Mouse (Mus musculus): ENCODE results near the gene Eml4. TPM values are rescaled to one million over a fixed set of nuclear protein-coding genes. Genes with fewer than 3 reads are reported as not detected.

Eml4 gene
- polyA plus RNA-seq, 1 experiment = 114 TPM

- no peak for TF ChIP-seq EP300 (IDR thresholded peaks at IDR 0.05; ENCODE audit: insufficient read depth, low read depth, low read length)
- no peak for TF ChIP-seq POLR2A (IDR thresholded peaks at IDR 0.05; ENCODE audit: insufficient read depth, low read length)
- no peak for TF ChIP-seq CTCF (IDR thresholded peaks at IDR 0.05; ENCODE audit: low read depth, low read length)
- H3K9me3 ChIP-seq (replicated peaks; ENCODE audit: control insufficient read depth, insufficient read depth, low read length, poor library complexity, severe bottlenecking) = no peaks in the 10 kb centered on the region
- H3K27me3 ChIP-seq (ENCODE audit: control insufficient read depth, insufficient read depth, low read length, poor library complexity, severe bottlenecking) = no peaks in the 10 kb centered on the region
- H3K4me3 ChIP-seq (ENCODE audit: low read depth, low read length) = no peak overlapping the region
- no peak overlapping the region for H3K27ac ChIP-seq (ENCODE audit: insufficient read depth, low read length)
- no peak overlapping the region for H3K9ac ChIP-seq (ENCODE audit: low read depth, poor library complexity, severe bottlenecking)
- H3K36me3 ChIP-seq (ENCODE audit: control insufficient read depth, insufficient read depth, low read length, poor library complexity, severe bottlenecking) = no peaks in the 10 kb centered on the region
- H3K4me1 ChIP-seq (ENCODE audit: control insufficient read depth, insufficient read depth, low read length) = no peaks in the 10 kb centered on the region
Measured at GRCm38 (mm10) chr17:83374123-83374522, 23.4 kb downstream of the Eml4 start.

DNA sequence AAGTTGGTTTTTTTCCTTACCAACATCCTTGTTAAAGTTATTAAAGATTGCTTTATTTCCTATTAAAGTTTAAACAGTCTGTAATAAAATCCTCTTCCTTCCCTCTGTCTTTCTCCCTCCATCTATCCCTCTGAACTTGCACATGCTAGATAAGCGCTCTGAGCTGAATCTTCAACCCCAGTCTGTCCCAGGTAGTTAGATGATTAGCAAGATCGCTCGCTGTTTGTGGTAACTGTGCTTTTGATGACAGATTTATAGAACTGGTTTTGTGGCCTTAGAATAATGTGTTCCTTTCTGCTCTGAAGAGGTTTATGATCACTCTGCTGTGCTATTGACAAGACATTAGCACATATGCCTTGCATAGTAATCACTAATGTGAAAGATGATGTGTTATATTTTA, 25.1 kb downstream of the Eml4 start:
- Histone ChIP-seq H3K9me3 (replicated peaks; ENCODE audit: control insufficient read depth, insufficient read depth, low read length, poor library complexity, severe bottlenecking) (no peaks in the 10 kb centered on the region), H3K4me3 (ENCODE audit: low read depth, low read length) (no peak overlapping the region), H3K4me1 (ENCODE audit: control insufficient read depth, insufficient read depth, low read length) (no peaks in the 10 kb centered on the region), H3K27me3 (ENCODE audit: control insufficient read depth, insufficient read depth, low read length, poor library complexity, severe bottlenecking) (no peaks in the 10 kb centered on the region), H3K9ac (ENCODE audit: low read depth, poor library complexity, severe bottlenecking) (no peak overlapping the region), H3K27ac (ENCODE audit: insufficient read depth, low read length) (no peak overlapping the region), H3K36me3 (ENCODE audit: control insufficient read depth, insufficient read depth, low read length, poor library complexity, severe bottlenecking) (no peaks in the 10 kb centered on the region)
- TF ChIP-seq POLR2A (IDR thresholded peaks at IDR 0.05; ENCODE audit: insufficient read depth, low read length) (no peak), EP300 (IDR thresholded peaks at IDR 0.05; ENCODE audit: insufficient read depth, low read depth, low read length) (no peak), CTCF (IDR thresholded peaks at IDR 0.05; ENCODE audit: low read depth, low read length) (no peak)

- Histone ChIP-seq H3K27me3 (ENCODE audit: control insufficient read depth, insufficient read depth, low read length, poor library complexity, severe bottlenecking) (no peaks in the 10 kb centered on the region), H3K9me3 (replicated peaks; ENCODE audit: control insufficient read depth, insufficient read depth, low read length, poor library complexity, severe bottlenecking) (no peaks in the 10 kb centered on the region), H3K36me3 (ENCODE audit: control insufficient read depth, insufficient read depth, low read length, poor library complexity, severe bottlenecking) (no peaks in the 10 kb centered on the region), H3K27ac (ENCODE audit: insufficient read depth, low read length) (no peak overlapping the region), H3K9ac (ENCODE audit: low read depth, poor library complexity, severe bottlenecking) (no peak overlapping the region), H3K4me1 (ENCODE audit: control insufficient read depth, insufficient read depth, low read length) (no peaks in the 10 kb centered on the region), H3K4me3 (ENCODE audit: low read depth, low read length) (no peak overlapping the region)
- no peak for TF ChIP-seq CTCF (IDR thresholded peaks at IDR 0.05; ENCODE audit: low read depth, low read length)
- no peak for TF ChIP-seq EP300 (IDR thresholded peaks at IDR 0.05; ENCODE audit: insufficient read depth, low read depth, low read length)
- TF ChIP-seq POLR2A (IDR thresholded peaks at IDR 0.05; ENCODE audit: insufficient read depth, low read length) = no peak
Measured at GRCm38 (mm10) chr17:83376801-83377200, 26.1 kb downstream of the Eml4 start.

GRCm38 (mm10) chr17:83377755-83378443, 27.2 kb downstream of the Eml4 start:
- Histone ChIP-seq H3K36me3 (ENCODE audit: control insufficient read depth, insufficient read depth, low read length, poor library complexity, severe bottlenecking) (no peaks in the 10 kb centered on the region), H3K9me3 (replicated peaks; ENCODE audit: control insufficient read depth, insufficient read depth, low read length, poor library complexity, severe bottlenecking) (no peaks in the 10 kb centered on the region), H3K9ac (ENCODE audit: low read depth, poor library complexity, severe bottlenecking) (no peak overlapping the region), H3K27me3 (ENCODE audit: control insufficient read depth, insufficient read depth, low read length, poor library complexity, severe bottlenecking) (no peaks in the 10 kb centered on the region), H3K4me1 (ENCODE audit: control insufficient read depth, insufficient read depth, low read length) (no peaks in the 10 kb centered on the region), H3K27ac (ENCODE audit: insufficient read depth, low read length) (peak overlapping the region; percentile 28; the same call in 1 of the 2 replicates), H3K4me3 (ENCODE audit: low read depth, low read length) (no peak overlapping the region)
- TF ChIP-seq EP300 (IDR thresholded peaks at IDR 0.05; ENCODE audit: insufficient read depth, low read depth, low read length) (no peak), POLR2A (IDR thresholded peaks at IDR 0.05; ENCODE audit: insufficient read depth, low read length) (no peak), CTCF (IDR thresholded peaks at IDR 0.05; ENCODE audit: low read depth, low read length) (no peak)

DNA sequence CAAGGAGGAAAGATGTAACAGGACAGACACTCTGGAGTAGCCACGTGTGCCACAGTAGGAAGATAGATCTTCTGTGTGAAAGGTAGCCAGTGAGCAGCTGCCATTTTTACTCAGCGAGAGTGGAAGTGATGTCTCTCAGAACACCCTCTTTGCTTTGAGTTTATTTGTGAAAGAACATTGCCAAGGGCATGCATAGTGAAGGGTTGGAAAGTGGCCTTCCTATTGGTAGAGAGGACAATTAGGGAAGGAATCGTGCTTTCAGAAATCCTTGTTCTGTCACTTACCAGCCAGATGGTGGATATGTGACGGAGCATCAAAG, 27.7 kb downstream of the Eml4 start:
- TF ChIP-seq CTCF (IDR thresholded peaks at IDR 0.05; ENCODE audit: low read depth, low read length) = no peak
- no peak for TF ChIP-seq POLR2A (IDR thresholded peaks at IDR 0.05; ENCODE audit: insufficient read depth, low read length)
- TF ChIP-seq EP300 (IDR thresholded peaks at IDR 0.05; ENCODE audit: insufficient read depth, low read depth, low read length) = no peak
- no peaks in the 10 kb centered on the region for H3K4me1 ChIP-seq (ENCODE audit: control insufficient read depth, insufficient read depth, low read length)
- H3K9ac ChIP-seq (ENCODE audit: low read depth, poor library complexity, severe bottlenecking) = no peak overlapping the region
- H3K36me3 ChIP-seq (ENCODE audit: control insufficient read depth, insufficient read depth, low read length, poor library complexity, severe bottlenecking) = no peaks in the 10 kb centered on the region
- H3K27me3 ChIP-seq (ENCODE audit: control insufficient read depth, insufficient read depth, low read length, poor library complexity, severe bottlenecking) = no peaks in the 10 kb centered on the region
- no peak overlapping the region for H3K4me3 ChIP-seq (ENCODE audit: low read depth, low read length)
- no peaks in the 10 kb centered on the region for H3K9me3 ChIP-seq (replicated peaks; ENCODE audit: control insufficient read depth, insufficient read depth, low read length, poor library complexity, severe bottlenecking)
- H3K27ac ChIP-seq (ENCODE audit: insufficient read depth, low read length) = no peak overlapping the region

GRCm38 (mm10) chr17:83379366-83379765, 28.6 kb downstream of the Eml4 start:
- Histone ChIP-seq H3K9me3 (replicated peaks; ENCODE audit: control insufficient read depth, insufficient read depth, low read length, poor library complexity, severe bottlenecking) (no peaks in the 10 kb centered on the region), H3K27me3 (ENCODE audit: control insufficient read depth, insufficient read depth, low read length, poor library complexity, severe bottlenecking) (no peaks in the 10 kb centered on the region)
- no peak for TF ChIP-seq POLR2A (IDR thresholded peaks at IDR 0.05; ENCODE audit: insufficient read depth, low read length)
- no peak for TF ChIP-seq CTCF (IDR thresholded peaks at IDR 0.05; ENCODE audit: low read depth, low read length)
- no peak for TF ChIP-seq EP300 (IDR thresholded peaks at IDR 0.05; ENCODE audit: insufficient read depth, low read depth, low read length)

More at GRCm38 (mm10) chr17:83379366-83379765, 28.6 kb downstream of the Eml4 start:
- Histone ChIP-seq H3K36me3 (ENCODE audit: control insufficient read depth, insufficient read depth, low read length, poor library complexity, severe bottlenecking) (no peaks in the 10 kb centered on the region), H3K27ac (ENCODE audit: insufficient read depth, low read length) (no peak overlapping the region), H3K9ac (ENCODE audit: low read depth, poor library complexity, severe bottlenecking) (no peak overlapping the region), H3K4me3 (ENCODE audit: low read depth, low read length) (no peak overlapping the region), H3K4me1 (ENCODE audit: control insufficient read depth, insufficient read depth, low read length) (no peaks in the 10 kb centered on the region)
